Mouse (Mus musculus): Measurements from ENCODE around the gene Gcc2.
"Not testable (repeated sequence)": the region's sequence is repeated elsewhere in the genome, so short reads cannot be mapped to it uniquely, and the experiment has no call there.

Gcc2 gene

DNA sequence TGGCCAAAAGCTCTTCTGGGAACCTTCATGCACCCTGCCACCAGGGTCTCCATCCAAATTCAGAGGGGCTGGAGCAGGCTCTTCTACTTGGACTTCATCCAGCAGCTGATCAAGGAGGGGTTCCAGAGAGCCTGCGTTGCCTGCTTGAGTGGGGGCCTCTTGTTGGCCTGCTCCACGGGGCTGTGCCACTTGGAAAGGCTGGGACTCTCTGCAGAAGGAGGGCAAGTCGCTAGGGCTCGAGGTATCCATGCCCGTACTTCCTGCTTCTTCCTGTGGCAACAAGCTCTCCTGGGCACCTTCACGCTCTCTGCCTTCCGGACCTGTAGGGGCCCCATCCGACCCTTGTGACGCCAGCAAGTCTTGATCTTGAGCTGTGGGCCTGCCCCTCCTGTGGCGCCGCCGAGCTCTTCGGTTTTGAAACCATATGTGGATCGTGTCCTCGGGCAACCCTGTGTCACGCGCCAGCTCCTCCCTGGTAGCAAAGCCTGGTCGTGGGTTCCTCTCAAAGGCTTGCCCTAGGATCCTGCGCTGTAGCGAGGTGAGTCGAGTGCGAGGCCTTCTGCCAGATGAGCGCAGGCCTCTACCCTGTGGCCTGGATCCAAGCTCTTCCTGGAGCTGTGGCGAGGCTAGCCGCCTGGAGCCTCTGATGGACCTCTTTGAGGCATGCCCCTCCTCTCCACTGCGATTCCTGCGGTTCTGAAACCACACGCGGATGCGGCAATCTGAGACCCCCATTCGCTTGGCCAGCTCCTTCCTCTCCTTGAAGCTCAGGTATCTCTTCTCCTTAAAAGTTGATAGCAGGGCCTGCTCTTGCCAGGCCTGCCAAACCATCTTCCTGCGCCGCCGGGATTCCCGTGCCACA, 23.3 kb upstream of the Gcc2 start:
- DNase-seq (ENCODE audit: low read depth, low spot score), result not testable (repeated sequence)

DNA sequence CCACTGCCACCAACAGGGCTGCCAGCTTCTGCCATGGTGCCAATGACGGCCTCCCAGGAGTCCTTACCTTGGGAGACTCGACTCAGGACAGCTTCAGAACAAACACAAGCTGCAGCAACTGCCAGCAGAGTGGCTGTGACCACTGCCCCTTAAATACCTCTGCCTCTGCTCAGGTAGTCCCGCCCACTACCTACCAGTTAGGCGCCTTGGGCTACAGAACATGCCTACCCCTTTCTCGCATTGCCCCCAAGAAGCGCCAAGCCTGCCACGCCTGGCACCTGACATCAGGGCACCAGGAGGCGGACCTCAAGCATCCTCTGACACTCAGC, 22.7 kb upstream of the Gcc2 start, which contains the start of gene Duxf3:
Duxf3 (minus strand) TSS at position 35 of the 329 bp plus-strand sequence.
- DNase-seq (ENCODE audit: low read depth, low spot score), result not testable (repeated sequence)

DNA sequence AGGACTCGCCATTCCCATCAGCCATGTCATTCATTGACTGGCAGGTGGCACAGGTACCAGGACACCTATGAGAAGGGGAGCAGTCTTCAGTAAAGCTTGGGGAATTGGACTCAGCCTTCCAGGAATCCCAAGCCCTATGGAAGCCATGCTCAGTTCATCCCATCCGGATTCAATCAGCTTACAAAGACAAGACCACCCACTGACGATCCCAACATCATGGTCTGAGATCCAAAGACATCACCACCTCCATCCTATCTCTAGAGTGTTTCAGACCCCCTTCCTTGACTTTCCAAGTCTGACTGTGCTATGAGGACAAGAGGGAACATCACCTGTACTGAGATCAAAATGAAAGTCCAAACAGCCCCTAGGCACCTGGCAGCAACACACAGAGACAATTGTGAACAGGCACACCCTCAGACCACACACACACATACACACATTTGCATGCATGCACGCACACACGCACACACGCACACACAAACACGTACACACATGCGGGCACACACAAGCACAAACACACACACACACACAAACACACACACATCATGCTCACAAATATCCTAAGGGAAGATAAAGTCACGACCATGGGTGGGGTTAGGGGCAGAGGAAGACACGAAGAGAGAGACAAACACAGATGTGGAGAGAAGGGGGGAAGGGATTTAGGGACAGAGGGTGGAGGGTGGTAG, 22.1 kb upstream of the Gcc2 start:
- not testable (repeated sequence) for DNase-seq (ENCODE audit: low read depth, low spot score)

DNA sequence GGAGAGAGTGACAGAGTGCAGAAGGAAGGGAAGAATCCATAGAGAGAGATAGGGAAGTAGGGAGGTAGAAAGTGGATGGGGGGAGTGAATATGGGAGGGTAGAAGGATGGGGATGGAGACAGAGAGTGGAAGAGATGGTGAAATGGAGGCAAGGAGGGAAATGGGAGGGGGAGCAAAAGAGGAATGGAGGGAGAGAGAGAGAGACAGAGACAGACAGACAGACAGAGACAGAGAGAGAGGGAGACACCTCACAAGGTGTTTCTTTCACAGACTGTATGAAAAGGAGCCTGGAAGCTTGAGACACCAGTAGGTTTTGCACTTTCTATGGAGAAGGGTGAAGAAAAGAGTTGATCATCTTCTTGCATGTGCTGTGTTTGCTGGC, 21.6 kb upstream of the Gcc2 start:
- not testable (repeated sequence) for DNase-seq (ENCODE audit: low read depth, low spot score)

DNA sequence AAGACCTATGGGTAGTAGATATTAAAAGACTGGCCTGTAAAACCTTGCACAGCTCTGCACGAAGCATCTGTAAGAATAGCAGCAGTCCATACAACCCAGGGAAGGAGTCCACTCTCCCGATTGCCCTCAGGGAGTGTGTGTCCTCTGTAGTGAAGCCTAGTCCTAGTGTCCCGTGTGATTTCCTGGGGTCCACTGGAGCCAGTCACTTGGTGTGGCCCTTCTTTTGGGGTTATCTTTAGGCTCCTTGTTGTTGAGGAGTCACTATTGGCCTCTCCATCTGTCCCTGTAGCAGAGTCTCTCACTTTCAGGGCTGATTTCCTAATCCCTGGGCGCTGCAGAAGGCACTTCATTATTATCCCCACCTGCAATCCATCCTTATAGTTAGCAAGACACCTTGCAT, 20.3 kb upstream of the Gcc2 start:
- DNase-seq (ENCODE audit: low read depth, low spot score), result not testable (repeated sequence)

DNA sequence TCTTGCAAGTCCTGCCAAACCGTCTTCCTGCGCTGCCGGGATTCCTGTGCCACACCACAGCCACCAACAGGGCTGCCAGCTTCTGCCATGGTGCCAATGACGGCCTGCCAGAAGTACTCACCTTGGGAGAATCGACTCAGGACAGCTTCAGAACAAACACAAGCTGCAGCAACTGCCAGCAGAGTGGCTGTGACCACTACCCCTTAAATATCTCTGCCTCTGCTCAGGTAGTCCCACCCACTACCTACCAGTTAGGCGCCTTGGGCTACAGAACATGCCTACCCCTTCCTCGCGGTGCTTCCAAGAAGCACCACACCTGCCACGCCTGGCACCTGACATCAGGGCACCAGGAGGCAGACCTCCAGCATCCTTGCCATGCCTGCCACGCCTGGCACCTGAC, 18.7 kb upstream of the Gcc2 start, which contains the start of gene Gm4981:
Gm4981 (minus strand) TSS at position 89 of the 400 bp plus-strand sequence.
- DNase-seq (ENCODE audit: low read depth, low spot score), result no peak

DNA sequence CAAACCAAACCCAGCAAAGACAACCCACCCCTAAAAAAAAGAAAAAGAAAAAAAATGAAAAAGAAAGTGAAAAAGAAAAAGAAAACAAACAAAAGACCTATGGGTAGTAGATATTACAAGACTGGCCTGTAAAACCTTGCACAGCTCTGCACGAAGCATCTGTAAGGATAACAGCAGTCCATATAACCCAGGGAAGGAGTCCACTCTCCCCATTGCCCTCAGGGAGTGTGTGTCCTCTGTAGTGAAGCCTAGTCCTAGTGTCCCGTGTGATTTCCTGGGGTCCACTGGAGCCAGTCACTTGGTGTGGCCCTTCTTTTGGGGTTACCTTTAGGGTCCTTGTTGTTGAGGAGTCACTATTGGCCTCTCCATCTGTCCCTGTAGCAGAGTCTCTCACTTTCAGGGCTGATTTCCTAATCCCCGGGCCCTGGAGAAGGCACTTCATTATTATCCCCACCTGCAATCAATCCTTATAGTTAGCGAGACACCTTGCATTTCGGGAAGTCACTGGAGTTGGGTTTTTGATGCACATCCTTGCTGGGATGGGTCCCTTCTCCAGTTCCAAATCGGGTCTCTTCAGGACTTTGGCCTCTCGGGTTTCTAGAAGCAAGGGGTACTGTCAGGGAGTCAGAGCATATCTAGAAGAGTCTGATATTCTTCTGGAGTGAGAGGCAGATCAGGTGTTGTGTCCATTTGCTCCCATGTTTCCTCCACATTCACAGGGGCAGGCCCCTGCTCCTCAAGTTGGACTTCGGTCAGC, 16.1 kb upstream of the Gcc2 start:
- DNase-seq (ENCODE audit: low read depth, low spot score), result not testable (repeated sequence)

DNA sequence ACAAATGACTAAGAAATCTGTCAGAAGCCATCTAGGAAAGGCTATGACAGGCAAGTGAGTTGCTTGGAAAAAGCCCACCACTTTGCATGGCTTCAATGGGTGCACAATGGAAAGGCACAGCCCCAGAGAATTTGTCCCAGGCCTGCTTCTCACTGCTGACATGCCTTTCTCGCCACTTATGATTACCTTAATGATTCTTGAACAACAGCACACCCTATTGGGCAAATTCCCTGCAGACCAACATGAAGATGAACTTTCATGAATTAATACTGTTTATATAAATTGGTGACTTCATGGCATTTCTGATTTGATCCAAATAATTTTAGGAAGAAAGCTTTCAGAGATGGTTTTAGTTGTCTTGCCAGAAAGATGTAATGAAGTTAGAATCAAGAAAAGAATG, 5.8 kb upstream of the Gcc2 start:
- DNase-seq (ENCODE audit: low read depth, low spot score), result no peak

DNA sequence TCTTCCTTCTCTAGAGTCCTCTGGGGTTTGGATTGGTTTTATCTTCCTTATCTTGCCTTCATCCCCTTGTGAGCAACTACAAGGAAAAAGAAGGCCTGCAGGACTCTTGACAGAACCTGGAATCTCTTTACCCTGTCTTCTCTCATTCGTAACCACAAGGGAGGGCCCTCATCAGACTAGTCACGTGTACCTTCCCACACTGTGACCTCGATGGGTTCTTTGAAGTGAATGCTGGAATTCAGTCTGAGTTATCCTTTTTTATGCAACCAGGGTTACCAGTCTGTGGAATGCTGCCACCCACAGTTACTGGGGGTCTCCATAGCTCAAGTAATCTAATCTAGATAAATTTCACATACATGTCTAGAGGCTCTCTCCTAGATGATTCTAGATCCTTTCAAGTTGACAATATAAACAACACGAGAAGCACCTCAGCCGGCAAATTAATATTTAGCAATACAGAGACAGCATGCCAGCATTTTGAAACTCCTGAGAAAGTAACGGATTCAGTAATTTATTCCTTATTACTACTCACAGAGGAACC, 592 bp upstream of the Gcc2 start:
- DNase-seq (ENCODE audit: low read depth, low spot score), result no peak

DNA sequence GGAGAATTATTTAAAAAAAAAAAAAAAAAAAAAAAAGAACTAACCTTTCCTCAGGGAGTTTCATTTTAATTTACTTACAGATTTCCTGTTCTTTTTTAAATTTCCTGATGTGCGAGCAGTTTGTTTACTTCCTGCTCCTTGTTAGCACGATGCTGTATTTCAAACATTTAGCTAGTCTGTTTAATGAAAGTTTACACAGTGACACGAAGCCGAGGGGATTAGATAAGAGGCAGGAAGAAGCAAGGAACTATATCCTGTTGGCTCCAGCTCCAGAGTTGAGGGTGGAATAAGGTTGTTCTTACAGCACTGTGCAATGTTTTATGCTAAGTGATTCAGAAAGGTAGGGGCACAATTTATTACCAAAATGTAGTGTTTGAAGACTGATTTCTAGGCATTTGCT, 657 bp downstream of the Gcc2 start:
- no peak for DNase-seq (ENCODE audit: low read depth, low spot score)

DNA sequence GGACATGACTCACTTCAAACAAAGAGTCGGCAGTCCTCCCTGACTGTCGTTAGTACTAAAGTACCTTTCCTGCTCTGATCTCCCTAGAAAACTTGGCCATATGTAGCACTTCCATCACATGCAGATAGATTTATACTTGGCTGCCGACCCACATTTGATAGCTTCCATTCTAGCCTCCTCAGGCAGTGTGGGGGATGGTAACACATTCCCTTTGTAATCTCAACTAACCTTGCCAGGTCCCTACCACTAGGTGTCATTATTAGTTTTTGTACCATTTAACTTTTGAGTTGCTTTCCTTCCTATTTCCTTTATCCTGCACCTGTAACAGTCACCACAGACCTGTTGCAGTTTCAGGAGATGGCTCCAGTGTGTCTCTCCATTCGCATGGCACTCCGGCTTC, 3.2 kb downstream of the Gcc2 start:
- DNase-seq (ENCODE audit: low read depth, low spot score), result no peak

DNA sequence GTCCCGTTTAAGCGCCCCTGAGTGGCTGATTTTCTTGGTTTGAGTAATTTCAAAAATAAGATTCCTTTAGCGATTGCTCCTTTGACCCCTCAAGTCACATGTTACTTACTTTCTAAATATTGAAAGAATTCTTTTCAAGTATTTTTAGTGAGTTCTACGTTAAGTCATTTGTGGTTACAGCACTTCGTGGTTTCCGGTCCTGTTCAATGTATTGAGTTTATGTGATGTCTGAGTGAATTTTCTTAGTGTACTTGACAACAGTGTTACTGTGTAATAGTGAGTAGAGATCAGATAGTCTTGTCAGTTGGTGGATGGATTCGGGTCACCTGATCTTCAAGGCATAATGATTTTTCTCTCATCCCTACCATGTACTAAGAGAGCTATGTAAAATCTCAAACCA, 26.9 kb downstream of the Gcc2 start:
- no peak for DNase-seq (ENCODE audit: low read depth, low spot score)

DNA sequence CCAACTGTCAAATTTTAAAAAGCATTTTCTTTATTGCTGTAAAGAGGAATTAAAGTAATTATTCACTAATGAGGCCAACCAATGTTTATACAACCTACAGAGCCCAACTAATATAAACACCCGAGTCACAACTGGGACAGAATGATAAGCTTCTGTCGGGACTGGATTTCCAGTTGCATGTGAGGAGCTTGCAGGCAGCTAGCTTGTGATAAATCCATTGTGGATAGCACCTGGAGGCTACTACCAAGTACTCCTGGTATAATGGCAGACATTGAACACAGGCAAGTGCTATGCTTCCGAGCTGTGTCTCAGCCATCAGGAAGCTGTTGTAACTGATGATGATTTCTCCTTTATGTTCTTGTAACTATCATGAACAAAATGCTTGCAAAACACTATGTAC, 35.4 kb downstream of the Gcc2 start:
- no peak for DNase-seq (ENCODE audit: low read depth, low spot score)

DNA sequence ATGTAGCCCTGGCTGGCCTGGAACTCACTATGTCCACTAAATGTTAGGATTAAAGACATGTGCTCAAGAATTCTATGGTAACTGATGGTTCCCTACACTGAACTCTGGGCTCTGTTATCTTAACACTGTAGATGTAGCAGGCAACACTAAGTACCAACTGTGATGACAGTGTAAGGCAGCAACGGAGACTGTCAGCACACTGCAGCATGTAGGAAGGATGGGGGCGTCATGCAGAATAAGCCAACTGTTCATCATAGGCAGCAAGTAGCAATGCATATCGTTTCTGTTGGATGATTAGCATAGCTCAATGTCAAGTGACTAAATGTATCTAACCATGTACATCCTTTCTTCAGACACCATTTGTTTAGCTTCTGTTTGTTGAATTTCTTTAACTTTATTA, 38.9 kb downstream of the Gcc2 start:
- no peak for DNase-seq (ENCODE audit: low read depth, low spot score)

DNA sequence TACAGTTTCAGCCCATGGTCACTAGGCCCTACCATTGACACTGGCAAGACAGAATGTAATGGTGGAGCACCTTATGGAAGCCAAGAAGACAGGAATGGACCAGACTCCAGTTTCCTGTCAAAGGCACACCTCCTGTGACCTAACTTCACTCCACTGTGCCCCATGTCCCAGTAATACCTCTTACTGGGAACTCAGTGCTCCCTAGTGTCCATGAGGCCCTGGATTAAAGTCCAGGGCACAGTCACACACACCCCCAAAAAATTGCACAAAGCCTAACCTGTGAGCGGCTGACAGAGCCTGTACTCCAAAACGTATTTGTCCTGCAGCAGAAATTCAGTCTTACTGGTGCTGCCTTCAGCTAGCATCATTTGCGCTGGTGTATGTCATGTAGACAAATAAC, 40.3 kb downstream of the Gcc2 start:
- no peak for DNase-seq (ENCODE audit: low read depth, low spot score)

DNA sequence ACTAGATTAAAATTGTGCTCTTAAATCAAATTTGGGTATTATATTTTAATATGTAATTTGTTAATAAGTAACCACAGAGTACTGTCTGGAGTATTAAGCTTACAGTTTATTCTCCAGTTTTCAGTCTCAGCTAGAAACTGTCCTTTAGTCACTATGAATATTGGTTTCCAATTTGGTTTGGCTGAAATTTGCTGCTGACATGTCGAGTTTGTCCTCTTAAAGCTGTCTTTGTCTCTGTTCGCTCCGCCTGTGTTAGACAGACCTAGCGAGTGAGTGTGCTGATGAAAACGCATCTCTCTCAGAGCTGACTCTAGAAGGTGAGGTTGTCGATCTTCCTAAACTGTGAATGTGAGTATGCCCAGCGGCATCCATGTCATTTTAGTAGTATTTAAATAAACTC, 49.7 kb downstream of the Gcc2 start:
- DNase-seq (ENCODE audit: low read depth, low spot score), result no peak

DNA sequence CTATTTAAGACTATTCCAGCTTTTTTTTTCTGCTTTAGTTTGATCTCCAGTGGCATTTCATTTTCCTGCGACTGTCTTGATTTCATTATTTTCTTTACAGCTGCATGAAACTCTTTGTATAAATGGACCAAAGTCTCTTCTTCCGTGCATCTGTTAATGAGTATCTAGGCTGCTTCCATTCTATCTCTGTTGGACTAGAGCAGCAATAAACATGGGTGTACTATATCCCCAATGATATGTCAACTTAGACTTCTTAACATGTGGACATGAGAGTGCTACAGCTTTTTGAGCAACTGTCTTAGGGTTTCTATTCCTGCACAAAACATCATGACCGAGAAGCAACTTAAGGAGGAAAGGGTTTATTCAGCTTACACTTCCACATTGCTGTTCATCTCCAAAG, 51.6 kb downstream of the Gcc2 start:
- no peak for DNase-seq (ENCODE audit: low read depth, low spot score)

DNA sequence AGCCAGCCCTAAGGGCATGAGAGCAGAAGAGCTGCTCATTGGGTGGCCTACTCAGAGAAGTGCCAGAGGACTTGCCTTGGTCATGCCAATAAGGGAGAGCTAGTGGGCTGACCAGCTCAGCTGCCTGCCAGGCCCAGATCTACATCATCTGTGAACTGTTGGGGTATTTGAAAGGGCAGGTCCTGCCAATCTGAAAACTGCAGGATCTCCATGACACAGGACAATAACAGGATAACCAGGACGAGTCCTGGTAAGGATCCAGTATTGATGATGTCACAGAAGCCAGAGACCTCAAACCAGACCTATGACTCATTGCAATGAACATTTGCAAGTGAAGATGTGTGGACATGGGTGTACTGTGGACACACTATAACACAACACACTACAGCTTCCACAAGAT, 55.5 kb downstream of the Gcc2 start:
- no peak for DNase-seq (ENCODE audit: low read depth, low spot score)

DNA sequence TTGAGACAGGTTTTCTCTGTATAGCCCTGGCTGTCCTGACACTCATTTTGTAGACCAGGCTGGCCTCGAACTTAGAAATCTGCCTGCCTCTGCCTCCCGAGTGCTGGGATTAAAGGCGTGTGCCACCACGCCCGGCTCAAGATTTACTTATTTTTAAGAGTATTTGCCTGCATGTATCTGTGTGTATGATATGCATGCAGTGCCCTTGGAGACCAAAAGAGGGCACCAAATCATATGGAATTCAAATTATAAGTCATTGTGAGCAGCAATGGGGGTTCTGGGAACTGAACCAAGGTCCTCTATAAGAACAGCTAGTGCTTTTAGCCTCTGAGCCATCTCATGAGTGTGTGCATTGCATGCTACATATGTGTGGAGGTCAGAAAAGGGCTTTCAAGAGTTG, 57.6 kb downstream of the Gcc2 start:
- DNase-seq (ENCODE audit: low read depth, low spot score), result no peak

DNA sequence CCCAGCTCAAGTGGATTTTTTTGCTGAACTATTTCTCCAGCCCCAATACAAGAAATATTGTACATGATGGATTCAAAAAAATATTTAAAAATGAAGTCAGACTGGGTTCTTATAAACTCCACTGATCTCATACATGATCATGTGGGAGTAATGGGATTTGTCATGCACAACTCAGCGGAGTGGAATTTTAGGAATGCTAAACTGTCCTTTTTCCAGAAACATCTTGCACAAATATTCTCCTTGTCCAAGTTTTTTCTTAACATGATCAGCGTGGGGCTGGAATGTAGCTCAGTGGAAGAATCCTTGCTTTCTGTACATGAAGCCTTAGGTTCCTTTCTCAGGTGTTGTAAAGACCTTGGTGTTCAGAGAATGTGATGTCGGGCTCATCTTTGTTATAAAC, 65.6 kb downstream of the Gcc2 start:
- no peak for DNase-seq (ENCODE audit: low read depth, low spot score)

DNA sequence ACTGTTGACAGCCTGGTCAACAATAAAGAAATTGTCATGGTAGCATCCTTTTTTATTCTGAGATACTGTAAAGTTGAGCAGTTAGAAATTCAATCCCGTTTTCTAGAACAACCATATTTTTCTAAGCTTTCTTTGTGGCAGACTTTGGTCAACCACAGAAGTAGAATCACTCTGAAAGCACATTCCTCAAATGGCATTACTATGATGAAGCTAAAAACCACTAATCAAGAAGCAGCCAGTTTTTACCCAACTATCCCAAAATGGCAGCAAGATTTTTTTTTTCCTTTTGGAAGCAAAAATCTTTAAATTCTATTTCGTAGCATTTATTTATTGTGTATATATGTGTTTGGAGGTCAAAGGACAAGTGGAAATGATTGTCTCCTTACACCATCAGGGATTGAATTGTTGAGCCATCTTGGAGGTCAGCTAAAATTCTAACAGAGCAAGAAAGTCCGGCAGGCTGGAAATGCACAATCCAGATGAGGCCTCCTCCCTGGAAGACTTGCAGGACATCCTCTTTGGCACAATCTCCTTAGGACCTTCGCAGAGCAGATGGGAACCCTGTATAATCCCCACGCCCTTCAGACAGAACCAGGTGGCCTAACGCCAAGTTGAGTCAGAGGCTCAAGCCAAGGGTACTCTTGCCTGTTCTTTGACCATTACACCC, 67.2 kb downstream of the Gcc2 start:
- no peak for DNase-seq (ENCODE audit: low read depth, low spot score)

All from embryo, embryonic 11.5 days (tissue).